Mouse (Mus musculus) neural tube, embryonic 12.5 days (tissue): ENCODE data around the gene Arhgap19. TPM values are rescaled to one million over a fixed set of nuclear protein-coding genes. Genes with fewer than 3 reads are reported as not detected.

Experiments
- ATAC-seq: fragments of 200-750 bp; cut with Nextera tagmentation; 2 replicates; pipeline ENCODE4 v1.8.0; 2017; ENCODE audit warnings: low read depth, mild to moderate bottlenecking, moderate TSS enrichment, moderate library complexity; ENCODE audit not compliant: low FRiP score
- H3K27ac ChIP-seq: fragments of 300-500 bp; sonication (generic); 2 replicates; pipeline ENCODE4 v1.5.1; 2016
- H3K27me3 ChIP-seq: fragments of 300-500 bp; sonication (generic); replicated peaks from 2 replicates; pipeline ENCODE4 v1.6.1; 2016; ENCODE audit warnings: mild to moderate bottlenecking
- H3K36me3 ChIP-seq: fragments of 300-500 bp; sonication (generic); 2 replicates; pipeline ENCODE4 v1.6.1; 2016; ENCODE audit warnings: mild to moderate bottlenecking
- H3K4me1 ChIP-seq: fragments of 300-500 bp; sonication (generic); 2 replicates; pipeline ENCODE4 v1.6.1; 2016
- H3K4me2 ChIP-seq: fragments of 300-500 bp; sonication (generic); replicated peaks from 2 replicates; pipeline ENCODE4 v1.6.1; 2016; ENCODE audit warnings: mild to moderate bottlenecking
- H3K4me3 ChIP-seq: fragments of 300-500 bp; sonication (generic); 2 replicates; pipeline ENCODE4 v1.5.1; 2016
- H3K9ac ChIP-seq: fragments of 300-500 bp; sonication (generic); 2 replicates; pipeline ENCODE4 v1.6.1; 2016; ENCODE audit warnings: mild to moderate bottlenecking
- H3K9me3 ChIP-seq: fragments of 300-500 bp; sonication (generic); 2 replicates; pipeline ENCODE4 v1.6.1; 2016; ENCODE audit warnings: mild to moderate bottlenecking
- WGBS: fragments of 180-500 bp; shearing (Covaris S2); methylation state at CpG from one replicate; pipeline ENCODE4 v1.1.7; 2016; 5-methylcytosine and 5-hydroxymethylcytosine counted together
- polyA plus RNA-seq: library from polyadenylated mRNA; unstranded; fragments of >200 nt; fragmentation: Nextera tagmentation; extraction: Ambion mirVana; gene quantifications from 2 replicates; pipeline ENCODE4 v1.2.1, GENCODE M21; 2016

The Arhgap19 gene
- polyA plus RNA-seq, 1 experiment from 2014 or later = 21.2 TPM

- Histone ChIP-seq H3K4me3 (no peak overlapping the region), H3K9ac (no peak overlapping the region), H3K9me3 (no peaks in the 10 kb centered on the region), H3K27ac (no peak overlapping the region), H3K36me3 (no peaks in the 10 kb centered on the region), H3K4me2 (no peak overlapping the region), H3K27me3 (0 out of 2 replicates have a peak, but pooled peaks cover 11% of the 10 kb centered on the region), H3K4me1 (peaks cover 20% of the 10 kb centered on the region)
- peak; percentile 71 for ATAC-seq
- WGBS = 44% methylated on average over 15 of the region's 15 CpGs
Observed at GRCm38 (mm10) chr19:41754760-41755159, 47.1 kb downstream of the Arhgap19 start.

GRCm38 (mm10) chr19:41751906-41752305 lies 49.9 kb downstream of the Arhgap19 start:
- H3K4me2 ChIP-seq = no peak overlapping the region
- no peaks in the 10 kb centered on the region for H3K36me3 ChIP-seq
- peaks cover 11% of the 10 kb centered on the region; the same call in 1 of the 2 replicates for H3K27me3 ChIP-seq
- H3K4me1 ChIP-seq = peaks cover 22% of the 10 kb centered on the region
- H3K9me3 ChIP-seq = no peaks in the 10 kb centered on the region
- H3K27ac ChIP-seq = no peak overlapping the region
- ATAC-seq = no peak
- H3K4me3 ChIP-seq = no peak overlapping the region
- WGBS = 69% methylated on average over 11 of the region's 11 CpGs
- no peak overlapping the region for H3K9ac ChIP-seq

- Histone ChIP-seq H3K27me3 (peaks cover 13% of the 10 kb centered on the region), H3K4me1 (peaks cover 49% of the 10 kb centered on the region), H3K4me2 (no peak overlapping the region), H3K27ac (no peak overlapping the region), H3K4me3 (no peak overlapping the region), H3K9ac (no peak overlapping the region), H3K36me3 (no peaks in the 10 kb centered on the region), H3K9me3 (no peaks in the 10 kb centered on the region)
- WGBS = 91% methylated on average over 14 of the region's 14 CpGs
- ATAC-seq = no peak
Observed at GRCm38 (mm10) chr19:41747436-41747835, 54.4 kb downstream of the Arhgap19 start.

GRCm38 (mm10) chr19:41745941-41746557 lies 55.8 kb downstream of the Arhgap19 start:
- peak overlapping the region; percentile 11; the same call in 1 of the 2 replicates for H3K27ac ChIP-seq
- H3K9ac ChIP-seq = no peak overlapping the region
- peaks cover 23% of the 10 kb centered on the region for H3K27me3 ChIP-seq
- no peaks in the 10 kb centered on the region for H3K9me3 ChIP-seq
- peaks cover 55% of the 10 kb centered on the region for H3K4me1 ChIP-seq
- 43% methylated on average over 15 of the region's 15 CpGs for WGBS
- H3K36me3 ChIP-seq = no peaks in the 10 kb centered on the region
- H3K4me2 ChIP-seq = 0 out of 2 replicates have a peak overlapping the region, but pooled peaks have one; percentile 9
- H3K4me3 ChIP-seq = no peak overlapping the region
- peak; percentile 67 for ATAC-seq

- no peaks in the 10 kb centered on the region for H3K9me3 ChIP-seq
- H3K36me3 ChIP-seq = no peaks in the 10 kb centered on the region
- peak within 1 kb of the TSS; percentile 50; the same call in 1 of the 2 replicates for H3K27ac ChIP-seq
- H3K4me1 ChIP-seq = peaks cover 73% of the 10 kb centered on the region
- H3K4me2 ChIP-seq = peak within 1 kb of the TSS; percentile 89
- H3K9ac ChIP-seq = peak within 1 kb of the TSS; percentile 84
- peak within 1 kb of the TSS; percentile 64 for H3K4me3 ChIP-seq
- under 1% methylated on average over 43 of the region's 44 CpGs for WGBS
- H3K27me3 ChIP-seq = peaks cover 30% of the 10 kb centered on the region
- ATAC-seq = peak; percentile 38
Observed at GRCm38 (mm10) chr19:41743396-41743795, 58.5 kb downstream of the Arhgap19 start, which contains the start of gene Slit1. Gene Slit1, minus strand, starts transcription at chr19:41743665.

GRCm38 (mm10) chr19:41738896-41739295 lies 63.0 kb downstream of the Arhgap19 start:
- H3K4me3 ChIP-seq = no peak overlapping the region; the same call in 1 of the 2 replicates
- 20% methylated on average over 4 of the region's 4 CpGs for WGBS
- peaks cover 75% of the 10 kb centered on the region for H3K4me1 ChIP-seq
- peak overlapping the region; percentile 36; the same call in 1 of the 2 replicates for H3K9ac ChIP-seq
- ATAC-seq = no peak
- H3K9me3 ChIP-seq = no peaks in the 10 kb centered on the region
- H3K27ac ChIP-seq = no peak overlapping the region
- H3K36me3 ChIP-seq = no peaks in the 10 kb centered on the region
- H3K4me2 ChIP-seq = peak overlapping the region; percentile 89
- peaks cover 33% of the 10 kb centered on the region for H3K27me3 ChIP-seq

GRCm38 (mm10) chr19:41738429-41738805 lies 63.4 kb downstream of the Arhgap19 start:
- H3K36me3 ChIP-seq = no peaks in the 10 kb centered on the region
- peak overlapping the region; percentile 89 for H3K4me2 ChIP-seq
- no peak overlapping the region for H3K27ac ChIP-seq
- H3K27me3 ChIP-seq = peaks cover 33% of the 10 kb centered on the region
- H3K4me1 ChIP-seq = peaks cover 71% of the 10 kb centered on the region
- no peaks in the 10 kb centered on the region for H3K9me3 ChIP-seq
- ATAC-seq = peak; percentile 29; the same call in 1 of the 2 replicates
- WGBS = 7% methylated on average over 14 of the region's 14 CpGs
- peak overlapping the region; percentile 15; the same call in 1 of the 2 replicates for H3K4me3 ChIP-seq
- H3K9ac ChIP-seq = peak overlapping the region; percentile 36

- peak overlapping the region; percentile 36 for H3K9ac ChIP-seq
- peak overlapping the region; percentile 89 for H3K4me2 ChIP-seq
- peak; percentile 70 for ATAC-seq
- 4% methylated on average over 18 of the region's 18 CpGs for WGBS
- no peaks in the 10 kb centered on the region for H3K9me3 ChIP-seq
- H3K36me3 ChIP-seq = no peaks in the 10 kb centered on the region
- H3K4me3 ChIP-seq = peak overlapping the region; percentile 15; the same call in 1 of the 2 replicates
- peaks cover 28% of the 10 kb centered on the region for H3K27me3 ChIP-seq
- H3K4me1 ChIP-seq = peaks cover 65% of the 10 kb centered on the region
- H3K27ac ChIP-seq = 0 out of 2 replicates have a peak overlapping the region, but pooled peaks have one; percentile 17
Observed at GRCm38 (mm10) chr19:41737657-41738428, 64.0 kb downstream of the Arhgap19 start.

GRCm38 (mm10) chr19:41734685-41735084 lies 67.2 kb downstream of the Arhgap19 start:
- Histone ChIP-seq H3K36me3 (peaks cover 8% of the 10 kb centered on the region; the same call in 1 of the 2 replicates), H3K4me2 (no peak overlapping the region), H3K9ac (no peak overlapping the region), H3K27me3 (peaks cover 7% of the 10 kb centered on the region), H3K27ac (no peak overlapping the region), H3K4me1 (peaks cover 40% of the 10 kb centered on the region), H3K4me3 (no peak overlapping the region), H3K9me3 (peaks cover 7% of the 10 kb centered on the region; the same call in 1 of the 2 replicates)
- WGBS = 12% methylated on average over 10 of the region's 10 CpGs
- peak; percentile 41 for ATAC-seq

- H3K36me3 ChIP-seq = peaks cover 6% of the 10 kb centered on the region; the same call in 1 of the 2 replicates
- WGBS = 61% methylated on average over 2 of the region's 2 CpGs
- no peak overlapping the region for H3K9ac ChIP-seq
- no peaks in the 10 kb centered on the region for H3K27me3 ChIP-seq
- H3K4me2 ChIP-seq = no peak overlapping the region
- no peaks in the 10 kb centered on the region for H3K9me3 ChIP-seq
- H3K4me3 ChIP-seq = no peak overlapping the region
- peaks cover 15% of the 10 kb centered on the region for H3K4me1 ChIP-seq
- H3K27ac ChIP-seq = no peak overlapping the region
- ATAC-seq = no peak; the same call in 1 of the 2 replicates
Observed at GRCm38 (mm10) chr19:41725491-41725890, 76.4 kb downstream of the Arhgap19 start.

GRCm38 (mm10) chr19:41724831-41725470 lies 76.9 kb downstream of the Arhgap19 start:
- H3K4me3 ChIP-seq = no peak overlapping the region
- no peaks in the 10 kb centered on the region for H3K9me3 ChIP-seq
- peak; percentile 82 for ATAC-seq
- H3K27me3 ChIP-seq = no peaks in the 10 kb centered on the region
- H3K36me3 ChIP-seq = peaks cover 4% of the 10 kb centered on the region; the same call in 1 of the 2 replicates
- H3K4me2 ChIP-seq = no peak overlapping the region
- H3K27ac ChIP-seq = 0 out of 2 replicates have a peak overlapping the region, but pooled peaks have one; percentile 21
- WGBS = 33% methylated on average over 9 of the region's 9 CpGs
- peaks cover 15% of the 10 kb centered on the region for H3K4me1 ChIP-seq
- no peak overlapping the region for H3K9ac ChIP-seq
